Mouse (Mus musculus): ENCODE results near the gene Phtf2. TPM values are rescaled to one million over a fixed set of nuclear protein-coding genes. Genes with fewer than 3 reads are reported as not detected.

Phtf2 gene
- polyA plus RNA-seq (2012; rRNA removed): 1.00 and 2.7 TPM in 2 replicates

GRCm38 (mm10) chr5:20881915-20882800, at the start of gene Phtf2, which contains the start of gene Tmem60:
Phtf2 (minus strand) TSS chr5:20882124.
Tmem60 (plus strand) TSS chr5:20882191.
- peak; percentile 96 for DNase-seq
- Histone ChIP-seq H3K4me1 (ENCODE audit: control insufficient read depth, insufficient read depth, low read length) (peaks cover 2% of the 10 kb centered on the region), H3K4me3 (replicated peaks; ENCODE audit: extremely low read depth, low read depth, low read length) (peak within 1 kb of the TSS; percentile 95)
- WGBS: under 1% methylated on average over 94 of the region's 94 CpGs
- TF ChIP-seq POLR2A (IDR thresholded peaks at IDR 0.05; ENCODE audit: borderline replicate concordance, extremely low read depth, low read depth, low read length): peak; percentile 84; the same call in 1 of the 2 replicates
- no peak for TF ChIP-seq CTCF (IDR thresholded peaks at IDR 0.05; ENCODE audit: insufficient read depth, low read length)

GRCm38 (mm10) chr5:20931300-20931699, 49.4 kb upstream of the Phtf2 start:
- no peak for DNase-seq
- TF ChIP-seq CTCF (IDR thresholded peaks at IDR 0.05; ENCODE audit: insufficient read depth, low read length) (no peak), POLR2A (IDR thresholded peaks at IDR 0.05; ENCODE audit: borderline replicate concordance, extremely low read depth, low read depth, low read length) (no peak)
- H3K4me3 ChIP-seq (replicated peaks; ENCODE audit: extremely low read depth, low read depth, low read length): no peak overlapping the region
- 79% methylated on average over 3 of the region's 3 CpGs for WGBS
- H3K4me1 ChIP-seq (ENCODE audit: control insufficient read depth, insufficient read depth, low read length): peaks cover 29% of the 10 kb centered on the region

DNA sequence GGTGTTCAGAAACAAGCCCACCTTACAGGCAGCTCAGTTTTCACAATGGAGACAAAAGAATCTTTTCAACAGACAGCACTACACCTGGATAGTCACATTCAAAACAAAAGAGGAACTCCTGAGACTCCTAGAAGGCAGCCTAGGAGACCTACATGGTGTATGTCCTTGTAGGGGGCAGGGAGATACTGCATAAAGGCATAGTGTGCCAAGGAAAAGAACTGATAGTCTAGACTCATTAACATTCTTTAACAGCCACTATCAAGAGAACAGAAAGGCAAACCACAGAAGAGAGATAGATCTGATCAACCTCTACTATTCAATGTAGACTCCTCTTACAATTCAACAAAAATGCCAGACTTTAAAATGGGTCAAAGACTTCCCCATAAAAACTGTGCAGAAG, 48.5 kb upstream of the Phtf2 start:
- DNase-seq: no peak
- H3K4me1 ChIP-seq (ENCODE audit: control insufficient read depth, insufficient read depth, low read length): peaks cover 22% of the 10 kb centered on the region
- no peak for TF ChIP-seq POLR2A (IDR thresholded peaks at IDR 0.05; ENCODE audit: borderline replicate concordance, extremely low read depth, low read depth, low read length)
- TF ChIP-seq CTCF (IDR thresholded peaks at IDR 0.05; ENCODE audit: insufficient read depth, low read length): no peak
- no peak overlapping the region for H3K4me3 ChIP-seq (replicated peaks; ENCODE audit: extremely low read depth, low read depth, low read length)

- TF ChIP-seq POLR2A (IDR thresholded peaks at IDR 0.05; ENCODE audit: borderline replicate concordance, extremely low read depth, low read depth, low read length): no peak
- no peak for TF ChIP-seq CTCF (IDR thresholded peaks at IDR 0.05; ENCODE audit: insufficient read depth, low read length)
- no peak for DNase-seq
- H3K4me1 ChIP-seq (ENCODE audit: control insufficient read depth, insufficient read depth, low read length): peaks cover 19% of the 10 kb centered on the region
- H3K4me3 ChIP-seq (replicated peaks; ENCODE audit: extremely low read depth, low read depth, low read length): no peak overlapping the region
- 34% methylated on average over 6 of the region's 6 CpGs for WGBS
Observed at GRCm38 (mm10) chr5:20929669-20930151, 47.8 kb upstream of the Phtf2 start.

DNA sequence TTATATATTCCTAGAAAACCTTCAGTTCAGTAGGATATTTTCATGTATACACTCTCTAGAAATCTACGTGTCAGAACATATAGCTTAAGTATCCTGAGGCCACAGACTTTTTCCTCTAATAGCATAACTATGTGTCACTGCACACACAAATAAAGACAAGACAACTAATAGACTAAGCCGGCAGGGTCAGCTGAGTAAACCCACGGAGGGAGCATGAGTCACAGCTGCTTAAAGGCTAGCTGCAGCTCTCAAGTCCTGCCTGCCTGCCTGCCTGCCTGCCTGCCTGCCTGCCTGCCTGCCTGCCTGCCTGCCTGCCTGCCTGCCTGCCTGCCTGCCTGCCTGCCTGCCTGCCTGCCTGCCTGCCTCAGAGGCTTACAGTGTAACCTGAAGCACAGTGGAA, 43.5 kb upstream of the Phtf2 start:
- TF ChIP-seq CTCF (IDR thresholded peaks at IDR 0.05; ENCODE audit: insufficient read depth, low read length) (no peak), POLR2A (IDR thresholded peaks at IDR 0.05; ENCODE audit: borderline replicate concordance, extremely low read depth, low read depth, low read length) (no peak)
- no peak overlapping the region for H3K4me3 ChIP-seq (replicated peaks; ENCODE audit: extremely low read depth, low read depth, low read length)
- peaks cover 9% of the 10 kb centered on the region for H3K4me1 ChIP-seq (ENCODE audit: control insufficient read depth, insufficient read depth, low read length)
- DNase-seq: no peak
- 57% methylated on average over 3 of the region's 3 CpGs for WGBS

- no peak for DNase-seq
- H3K4me1 ChIP-seq (ENCODE audit: control insufficient read depth, insufficient read depth, low read length): peaks cover 4% of the 10 kb centered on the region; the same call in 1 of the 2 replicates
- no peak overlapping the region for H3K4me3 ChIP-seq (replicated peaks; ENCODE audit: extremely low read depth, low read depth, low read length)
- TF ChIP-seq CTCF (IDR thresholded peaks at IDR 0.05; ENCODE audit: insufficient read depth, low read length) (no peak), POLR2A (IDR thresholded peaks at IDR 0.05; ENCODE audit: borderline replicate concordance, extremely low read depth, low read depth, low read length) (no peak)
- 73% methylated on average over 3 of the region's 3 CpGs for WGBS
Observed at GRCm38 (mm10) chr5:20924608-20925007, 42.7 kb upstream of the Phtf2 start.

GRCm38 (mm10) chr5:20919566-20919965, 37.6 kb upstream of the Phtf2 start:
- 92% methylated on average over 9 of the region's 9 CpGs for WGBS
- no peak for DNase-seq
- no peaks in the 10 kb centered on the region for H3K4me1 ChIP-seq (ENCODE audit: control insufficient read depth, insufficient read depth, low read length)
- TF ChIP-seq POLR2A (IDR thresholded peaks at IDR 0.05; ENCODE audit: borderline replicate concordance, extremely low read depth, low read depth, low read length) (no peak), CTCF (IDR thresholded peaks at IDR 0.05; ENCODE audit: insufficient read depth, low read length) (no peak)
- H3K4me3 ChIP-seq (replicated peaks; ENCODE audit: extremely low read depth, low read depth, low read length): no peak overlapping the region

DNA sequence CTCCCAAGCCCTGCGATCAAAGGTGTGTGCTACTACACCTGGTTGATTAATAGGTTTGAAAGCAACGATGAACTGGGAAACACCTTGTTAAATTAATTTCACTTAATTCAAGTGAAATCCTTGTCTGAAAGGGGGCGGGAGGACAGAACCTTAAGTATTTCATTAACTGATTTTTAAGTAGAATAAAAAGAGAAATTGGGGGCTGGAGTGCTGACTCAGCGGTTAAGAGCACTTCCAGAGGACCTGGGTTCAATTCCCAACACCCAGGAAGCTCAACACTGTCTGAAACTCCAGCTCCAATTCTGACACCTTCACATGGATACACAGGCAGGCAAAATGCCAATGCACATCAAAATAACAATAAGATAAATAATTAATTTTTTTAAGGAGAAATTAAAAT, 37.0 kb upstream of the Phtf2 start:
- DNase-seq: no peak
- no peaks in the 10 kb centered on the region for H3K4me1 ChIP-seq (ENCODE audit: control insufficient read depth, insufficient read depth, low read length)
- no peak for TF ChIP-seq POLR2A (IDR thresholded peaks at IDR 0.05; ENCODE audit: borderline replicate concordance, extremely low read depth, low read depth, low read length)
- no peak for TF ChIP-seq CTCF (IDR thresholded peaks at IDR 0.05; ENCODE audit: insufficient read depth, low read length)
- H3K4me3 ChIP-seq (replicated peaks; ENCODE audit: extremely low read depth, low read depth, low read length): no peak overlapping the region
- 97% methylated on average over 4 of the region's 4 CpGs for WGBS

DNA sequence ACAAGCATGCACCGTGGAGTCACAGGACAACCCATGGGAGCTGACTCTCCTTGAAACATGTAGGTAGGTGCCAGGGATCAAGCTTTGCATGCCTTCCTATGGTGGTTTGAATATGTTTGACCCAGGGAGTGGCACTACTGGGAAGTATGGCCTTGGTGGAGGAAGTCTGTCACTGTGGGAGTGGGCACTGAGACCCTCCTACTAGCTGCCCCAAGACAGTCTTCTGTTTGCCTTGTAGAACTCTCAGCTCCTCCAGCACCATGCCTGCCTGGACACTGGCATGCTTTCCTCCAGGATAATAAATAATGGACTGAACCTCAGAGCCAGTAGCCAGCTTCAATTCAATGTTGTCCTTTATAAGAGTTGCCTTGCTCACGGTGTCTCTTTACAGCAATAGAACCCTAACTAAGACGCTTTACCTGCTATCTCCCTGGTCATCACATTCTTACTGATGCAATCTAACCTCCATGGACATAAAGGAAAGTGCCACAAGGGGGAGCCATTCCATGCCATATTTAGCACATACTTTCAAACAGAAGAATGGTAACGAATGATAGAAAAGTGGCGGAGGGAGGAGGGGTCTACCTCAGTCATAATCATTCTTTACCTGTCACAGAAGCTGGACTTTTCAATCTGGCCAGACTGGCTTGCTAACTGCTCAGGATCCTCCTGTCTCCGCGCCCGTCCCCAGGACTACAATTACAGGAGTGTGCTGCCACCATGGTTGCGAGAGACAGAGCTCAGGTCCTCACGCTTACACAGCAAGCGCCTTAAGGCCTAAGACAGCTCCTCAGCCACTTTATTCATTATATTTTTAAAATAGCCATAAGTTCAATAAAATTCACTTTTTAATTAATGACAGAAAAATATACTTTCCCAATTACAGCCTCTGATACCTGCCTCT, 31.7 kb upstream of the Phtf2 start:
- Histone ChIP-seq H3K4me1 (ENCODE audit: control insufficient read depth, insufficient read depth, low read length) (no peaks in the 10 kb centered on the region), H3K4me3 (replicated peaks; ENCODE audit: extremely low read depth, low read depth, low read length) (no peak overlapping the region)
- DNase-seq: peak; percentile 61
- 68% methylated on average over 11 of the region's 11 CpGs for WGBS
- peak; percentile 16; the same call in 1 of the 2 replicates for TF ChIP-seq CTCF (IDR thresholded peaks at IDR 0.05; ENCODE audit: insufficient read depth, low read length)
- TF ChIP-seq POLR2A (IDR thresholded peaks at IDR 0.05; ENCODE audit: borderline replicate concordance, extremely low read depth, low read depth, low read length): no peak
